Mouse (Mus musculus) E14TG2a.4 (cell line): Measurements from ENCODE around the gene Wtap.
"Not testable (repeated sequence)": the region's sequence is repeated elsewhere in the genome, so short reads cannot be mapped to it uniquely, and the experiment has no call there.

ENCODE experiments used
- H3K27me3 ChIP-seq: 2 replicates; pipeline ENCODE4 v1.6.1; 2014; ENCODE audit warnings: low read length, control low read depth; ENCODE audit not compliant: insufficient read depth
- H3K36me3 ChIP-seq: 2 replicates; pipeline ENCODE4 v1.6.1; 2014; ENCODE audit warnings: low read length, control low read depth; ENCODE audit not compliant: insufficient read depth
- H3K4me1 ChIP-seq: replicated peaks from 2 replicates; pipeline ENCODE4 v1.6.1; 2014; ENCODE audit warnings: low read depth, low read length, control low read depth
- H3K4me3 ChIP-seq: replicated peaks from 2 replicates; pipeline ENCODE4 v1.5.1; 2014; ENCODE audit warnings: mild to moderate bottlenecking, low read length
- H3K9me3 ChIP-seq: 2 replicates; pipeline ENCODE4 v1.6.1; 2014; ENCODE audit warnings: low read length, control low read depth
- CTCF ChIP-seq: conservative IDR thresholded peaks from 2 replicates; pipeline ENCODE4 v1.5.1; 2014; ENCODE audit warnings: low read length
- NANOG ChIP-seq: IDR thresholded peaks from 2 replicates; pipeline ENCODE4 v1.6.1; 2014; ENCODE audit warnings: borderline replicate concordance, low read length, mixed read lengths
- POU5F1 ChIP-seq: IDR thresholded peaks from 2 replicates; pipeline ENCODE4 v1.6.1; 2014; ENCODE audit warnings: low read length, borderline replicate concordance

Wtap gene

GRCm38 (mm10) chr17:12999069-12999468 is 5.1 kb upstream of the Wtap start:
- Histone ChIP-seq H3K27me3 (no peaks in the 10 kb centered on the region), H3K9me3 (no peaks in the 10 kb centered on the region), H3K4me1 (peaks cover 91% of the 10 kb centered on the region), H3K4me3 (peak overlapping the region; percentile 20; the same call in 1 of the 2 replicates), H3K36me3 (no peaks in the 10 kb centered on the region)
- TF ChIP-seq POU5F1, result no peak
- no peak for TF ChIP-seq NANOG
- TF ChIP-seq CTCF, result no peak

DNA sequence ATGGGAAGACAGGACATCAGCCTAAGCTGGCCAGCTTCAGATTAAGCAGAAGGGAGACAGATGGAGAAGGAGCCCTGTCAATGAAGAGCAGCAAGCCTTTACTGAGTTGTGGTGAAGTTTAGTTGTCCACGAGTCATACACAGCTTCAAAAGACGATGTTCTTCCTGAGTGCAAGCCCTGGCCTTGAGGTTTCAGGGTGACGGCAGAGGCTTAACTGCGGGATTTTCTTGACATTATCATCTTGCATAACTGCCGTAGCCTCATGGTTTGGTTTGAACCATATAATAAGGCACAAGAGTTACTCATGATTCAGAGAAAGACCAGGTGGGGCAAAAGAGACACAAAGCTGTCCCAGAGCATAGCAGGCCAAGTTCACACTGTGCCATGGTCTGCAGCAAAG is 3.9 kb upstream of the Wtap start:
- Histone ChIP-seq H3K4me1 (peaks cover 93% of the 10 kb centered on the region), H3K36me3 (no peaks in the 10 kb centered on the region), H3K4me3 (0 out of 2 replicates have a peak overlapping the region, but pooled peaks have one; percentile 1), H3K9me3 (no peaks in the 10 kb centered on the region), H3K27me3 (no peaks in the 10 kb centered on the region)
- TF ChIP-seq NANOG, result no peak
- no peak for TF ChIP-seq CTCF

- Histone ChIP-seq H3K4me1 (peaks cover 81% of the 10 kb centered on the region), H3K36me3 (no peaks in the 10 kb centered on the region), H3K27me3 (no peaks in the 10 kb centered on the region), H3K9me3 (no peaks in the 10 kb centered on the region), H3K4me3 (no peak overlapping the region)
- TF ChIP-seq CTCF (peak; percentile 41), POU5F1 (no peak), NANOG (no peak)
Measured at GRCm38 (mm10) chr17:12996345-12996744, 2.4 kb upstream of the Wtap start.

DNA sequence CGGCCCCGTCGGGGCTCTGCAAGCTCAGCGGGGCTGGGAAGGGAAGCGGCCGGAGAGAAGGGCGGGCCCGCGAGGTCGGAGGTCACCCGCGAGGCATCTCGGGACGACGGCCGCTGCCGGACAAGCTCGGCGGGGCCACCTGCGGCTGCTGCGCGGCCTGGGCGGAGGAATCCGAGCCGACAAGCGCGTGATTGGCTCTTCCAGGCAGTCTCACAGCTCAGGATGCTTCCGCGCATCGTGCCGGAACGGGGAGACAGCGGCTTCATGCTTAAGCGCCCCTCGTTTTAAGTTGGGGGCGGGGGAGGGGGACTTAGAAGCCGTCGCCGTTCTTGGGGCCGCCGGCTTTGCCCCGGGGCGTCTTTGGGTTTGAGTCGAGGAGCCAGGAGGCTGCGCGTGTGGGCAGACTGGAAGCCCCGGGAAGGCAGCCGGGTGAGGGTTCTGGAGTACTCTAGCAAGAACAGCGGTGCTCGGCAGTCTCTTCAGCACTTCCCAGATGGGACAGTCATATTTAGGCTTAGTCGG is 1.4 kb downstream of the Wtap start:
- H3K36me3 ChIP-seq, result peaks cover 15% of the 10 kb centered on the region
- H3K4me3 ChIP-seq, result peak overlapping the region; percentile 97
- TF ChIP-seq CTCF, result no peak
- no peak for TF ChIP-seq POU5F1
- no peak for TF ChIP-seq NANOG
- H3K9me3 ChIP-seq, result no peaks in the 10 kb centered on the region
- no peaks in the 10 kb centered on the region for H3K27me3 ChIP-seq
- peaks cover 64% of the 10 kb centered on the region for H3K4me1 ChIP-seq

DNA sequence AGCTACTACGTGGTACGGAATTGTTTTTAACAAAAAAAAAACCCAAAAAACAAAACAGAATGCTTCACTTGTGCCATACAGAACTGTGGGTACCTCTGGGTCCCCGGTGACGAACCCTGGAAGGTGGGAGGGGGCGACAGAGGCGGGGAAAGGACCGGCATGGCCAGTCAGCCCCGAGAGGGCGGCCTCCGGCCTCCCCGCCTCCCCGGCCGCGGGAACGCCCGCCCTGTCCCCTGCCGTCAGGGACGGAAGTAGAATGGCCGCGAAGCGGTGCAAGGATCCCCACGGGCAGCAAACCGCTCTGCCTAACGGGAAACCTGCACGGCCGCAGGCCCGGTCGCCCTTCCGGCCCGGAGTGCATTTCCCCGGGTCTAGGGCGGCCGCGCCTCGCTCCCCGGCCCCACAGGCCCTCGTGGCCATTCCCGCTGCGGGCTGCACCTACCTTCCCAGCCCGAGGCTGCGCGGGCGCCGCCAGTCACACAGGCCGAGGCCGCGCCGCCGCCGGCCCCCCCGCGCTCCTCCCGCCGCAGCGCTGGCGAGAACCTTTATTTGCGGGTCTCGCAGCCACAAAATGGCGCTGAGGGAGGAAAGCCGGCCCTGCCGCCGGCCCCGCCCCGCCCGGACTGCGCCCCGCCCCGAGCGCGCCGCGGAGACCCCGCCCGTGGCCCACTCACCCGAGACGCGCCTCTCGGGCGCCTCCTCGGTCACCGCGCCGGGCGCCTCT is 2.2 kb downstream of the Wtap start:
- Histone ChIP-seq H3K4me1 (peaks cover 64% of the 10 kb centered on the region), H3K36me3 (peaks cover 20% of the 10 kb centered on the region)
- no peak for TF ChIP-seq NANOG
- TF ChIP-seq POU5F1, result no peak
- TF ChIP-seq CTCF, result no peak

GRCm38 (mm10) chr17:12991194-12991634 is 2.8 kb downstream of the Wtap start:
- Histone ChIP-seq H3K4me3 (peak overlapping the region; percentile 97), H3K4me1 (peaks cover 64% of the 10 kb centered on the region), H3K9me3 (no peaks in the 10 kb centered on the region), H3K27me3 (no peaks in the 10 kb centered on the region), H3K36me3 (peaks cover 23% of the 10 kb centered on the region)
- TF ChIP-seq POU5F1, result no peak
- no peak for TF ChIP-seq CTCF
- TF ChIP-seq NANOG, result no peak

More for the DNA sequence above, 2.2 kb downstream of the Wtap start:
- peak overlapping the region; percentile 97 for H3K4me3 ChIP-seq
- no peaks in the 10 kb centered on the region for H3K9me3 ChIP-seq
- no peaks in the 10 kb centered on the region for H3K27me3 ChIP-seq

DNA sequence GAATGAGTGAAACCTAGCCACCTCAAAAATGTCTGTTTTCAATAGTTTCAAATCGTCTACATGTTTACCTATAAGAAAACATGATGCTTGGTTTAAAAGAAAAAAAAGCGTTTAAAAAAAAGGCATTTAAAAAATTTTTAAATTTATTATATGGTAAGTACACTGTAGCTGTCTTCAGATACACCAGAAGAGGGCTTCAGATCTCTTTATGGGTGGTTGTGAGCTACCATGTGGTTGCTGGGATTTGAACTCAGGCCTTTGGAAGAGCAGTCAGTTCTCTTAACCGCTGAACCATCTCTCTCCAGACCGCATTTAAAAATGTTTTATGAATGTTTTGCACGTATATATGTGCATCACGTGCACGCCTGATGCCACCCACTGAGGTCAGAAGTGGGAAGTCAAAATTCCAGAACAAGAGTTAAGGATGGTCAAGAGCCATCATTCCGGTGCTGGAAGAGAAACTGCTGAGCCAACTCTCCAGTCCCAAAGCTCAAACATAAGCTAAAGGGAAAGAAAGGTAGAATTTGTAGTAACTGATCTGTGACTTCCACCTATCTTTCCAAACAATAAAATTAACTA is 3.3 kb downstream of the Wtap start:
- Histone ChIP-seq H3K36me3 (peaks cover 29% of the 10 kb centered on the region), H3K4me1 (peaks cover 64% of the 10 kb centered on the region), H3K4me3 (peak overlapping the region; percentile 97), H3K27me3 (no peaks in the 10 kb centered on the region), H3K9me3 (no peaks in the 10 kb centered on the region)
- TF ChIP-seq POU5F1, result no peak

- H3K4me3 ChIP-seq, result peak overlapping the region; percentile 63
- not testable (repeated sequence) for H3K9me3 ChIP-seq, H3K27me3 ChIP-seq
- peak; percentile 17; the same call in 1 of the 2 replicates for TF ChIP-seq CTCF
- H3K36me3 ChIP-seq, result peaks cover 54% of the 10 kb centered on the region
- peaks cover 60% of the 10 kb centered on the region for H3K4me1 ChIP-seq
Measured at GRCm38 (mm10) chr17:12988096-12988495, 5.9 kb downstream of the Wtap start.

- TF ChIP-seq NANOG, result no peak
- no peak for TF ChIP-seq CTCF
- TF ChIP-seq POU5F1, result no peak
- Histone ChIP-seq H3K4me3 (no peak overlapping the region), H3K36me3 (peaks cover 90% of the 10 kb centered on the region)
Measured at GRCm38 (mm10) chr17:12983988-12984387, 10.0 kb downstream of the Wtap start.

More at GRCm38 (mm10) chr17:12983988-12984387, 10.0 kb downstream of the Wtap start:
- H3K4me1 ChIP-seq, result peaks cover 73% of the 10 kb centered on the region
- H3K27me3 ChIP-seq, result no peaks in the 10 kb centered on the region
- H3K9me3 ChIP-seq, result no peaks in the 10 kb centered on the region
